Mouse (Mus musculus): ENCODE results near the gene Fam160b1. TPM values are rescaled to one million over a fixed set of nuclear protein-coding genes. Genes with fewer than 3 reads are reported as not detected.

Fam160b1 gene
- 10 to 100 TPM; 21.0 to 21.7 TPM for total RNA-seq (2021)
- long read RNA-seq, experiment 1, full-length matches to known transcripts, result 6 of 9 reads
- long read RNA-seq, experiment 1, partial matches to known transcripts, result 0 of 9 reads
- long read RNA-seq, experiment 1, other reads (novel, unspliced or antisense), result 3 of 9 reads
- long read RNA-seq, experiment 2, full-length matches to known transcripts, result 6 of 11 reads
- long read RNA-seq, experiment 2, partial matches to known transcripts, result 0 of 11 reads
- long read RNA-seq, experiment 2, other reads (novel, unspliced or antisense), result 5 of 11 reads

DNA sequence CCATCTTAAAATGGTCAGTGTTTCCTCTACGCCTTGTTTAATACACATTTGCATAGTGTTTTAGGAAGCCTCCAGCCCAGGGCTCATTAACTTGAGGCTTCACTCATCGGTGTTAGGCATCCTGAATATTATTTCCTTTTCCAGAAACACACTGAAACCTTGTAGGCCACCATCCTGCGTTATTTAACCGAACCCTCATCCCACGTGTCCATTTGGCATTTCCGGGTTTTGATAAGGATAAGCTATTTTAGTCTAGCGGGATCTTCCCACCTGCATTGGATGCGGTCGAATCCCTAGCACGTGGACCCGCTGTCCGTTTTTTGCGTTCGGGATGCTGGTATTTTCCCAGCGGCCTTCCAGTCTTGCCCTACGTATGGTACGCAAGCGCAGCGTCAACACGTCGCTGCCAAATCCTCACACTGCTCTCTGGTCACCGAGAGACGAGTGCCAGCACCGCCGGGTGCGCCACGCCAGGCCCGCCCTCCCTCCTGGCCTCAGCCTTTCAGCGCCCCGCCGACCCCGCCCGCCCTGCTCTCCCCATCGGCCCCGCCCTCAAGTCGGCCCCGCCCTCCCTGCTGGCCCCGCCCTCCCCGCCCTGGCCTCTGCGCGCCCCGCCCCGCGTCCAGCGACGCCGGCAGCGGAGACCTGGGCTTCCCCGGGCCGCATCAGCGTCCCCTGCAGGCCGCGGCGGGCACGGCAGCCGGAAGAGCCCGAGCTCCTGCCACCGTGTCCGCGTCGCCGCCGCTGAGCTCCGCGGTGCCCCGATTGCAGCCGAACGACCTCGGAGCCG, at the start of gene Fam160b1:
Fam160b1 (plus strand) TSS at position 340 of the 790 bp plus-strand sequence.
- DNase-seq (ENCODE audit: low spot score in 2 of 2), result peak; percentile 92 to 93

DNA sequence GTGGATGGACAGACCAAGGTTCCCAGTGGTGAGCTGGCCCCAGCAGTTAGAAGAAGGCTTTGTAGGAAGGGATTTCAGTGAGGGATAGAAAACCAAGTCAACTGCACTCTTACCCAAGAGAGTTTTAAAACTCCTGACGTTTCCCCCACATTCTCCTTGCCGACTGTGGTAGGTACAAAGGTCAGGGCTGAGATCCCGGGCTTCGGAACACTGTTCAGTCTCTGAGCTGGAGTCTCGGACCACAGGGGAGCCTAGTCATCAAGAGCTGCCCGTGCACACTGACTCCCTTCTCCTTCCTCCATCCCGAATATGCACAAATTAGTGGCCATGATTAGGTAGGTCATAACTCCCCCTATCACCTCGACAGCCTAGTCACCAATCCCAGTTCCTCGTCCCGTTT, 47.3 kb upstream of the Fam160b1 start:
- DNase-seq (ENCODE audit: low spot score in 2 of 2), result no peak

DNA sequence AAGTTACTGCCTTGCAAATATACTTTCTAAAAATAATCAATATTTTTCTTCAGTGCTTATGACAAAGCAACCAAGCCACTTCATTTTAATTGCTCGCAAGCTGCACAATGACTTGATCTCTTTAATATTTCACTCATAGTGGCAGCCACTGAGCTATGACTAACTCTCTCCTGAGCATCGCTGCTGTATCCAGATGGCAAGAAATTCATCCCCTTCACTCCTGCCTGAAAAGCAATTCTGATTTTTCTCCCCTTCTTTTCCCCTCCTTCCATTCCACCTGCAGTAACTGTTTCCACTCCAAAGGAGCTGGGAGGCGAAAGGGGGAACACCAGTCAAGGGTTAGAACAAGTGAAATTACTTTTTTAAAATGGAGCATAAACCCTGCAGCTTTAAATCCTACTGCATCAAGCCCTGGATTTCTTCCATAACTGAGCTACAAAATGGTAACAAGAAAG, 46.6 kb upstream of the Fam160b1 start:
- DNase-seq (ENCODE audit: low spot score in 2 of 2), result peak in 1 of 2 experiments; percentile 20

DNA sequence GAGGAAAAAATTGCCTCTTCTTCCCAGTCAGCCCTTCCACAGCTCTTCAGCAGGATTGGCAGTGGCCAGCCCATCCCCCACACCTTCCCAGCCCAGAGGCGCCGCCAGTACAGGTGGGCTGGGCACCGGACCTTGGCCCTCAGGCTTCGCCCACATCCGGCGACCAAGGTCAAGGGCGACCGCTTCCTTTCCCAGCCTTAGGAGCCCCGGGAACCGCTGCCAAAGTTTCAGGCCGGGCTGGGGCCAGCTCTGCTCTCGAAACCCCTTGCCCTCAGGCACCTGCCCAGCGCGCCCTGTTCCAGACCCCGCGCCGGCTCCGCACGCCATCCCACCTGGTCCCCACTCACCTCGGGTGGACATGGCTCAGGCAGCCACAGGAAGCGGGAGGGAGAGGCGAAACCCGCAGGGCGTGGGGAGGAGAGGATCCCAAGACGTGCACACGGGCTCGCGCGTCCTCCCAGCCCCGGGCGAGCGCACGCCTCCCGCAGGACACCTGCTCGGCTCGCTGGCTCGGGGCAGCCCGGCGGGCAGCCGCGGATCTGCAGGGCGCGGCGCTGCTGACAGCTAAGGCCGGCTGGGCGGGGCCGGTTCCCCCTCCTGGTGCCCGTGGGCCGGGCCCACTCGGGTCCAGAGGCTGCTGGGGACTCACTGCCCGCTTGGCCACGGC, 46.0 kb upstream of the Fam160b1 start, which contains the start of gene Ablim1:
Ablim1 (minus strand) TSS at position 574 of the 667 bp plus-strand sequence.
- peak; percentile 29 to 39 for DNase-seq (ENCODE audit: low spot score in 2 of 2)

DNA sequence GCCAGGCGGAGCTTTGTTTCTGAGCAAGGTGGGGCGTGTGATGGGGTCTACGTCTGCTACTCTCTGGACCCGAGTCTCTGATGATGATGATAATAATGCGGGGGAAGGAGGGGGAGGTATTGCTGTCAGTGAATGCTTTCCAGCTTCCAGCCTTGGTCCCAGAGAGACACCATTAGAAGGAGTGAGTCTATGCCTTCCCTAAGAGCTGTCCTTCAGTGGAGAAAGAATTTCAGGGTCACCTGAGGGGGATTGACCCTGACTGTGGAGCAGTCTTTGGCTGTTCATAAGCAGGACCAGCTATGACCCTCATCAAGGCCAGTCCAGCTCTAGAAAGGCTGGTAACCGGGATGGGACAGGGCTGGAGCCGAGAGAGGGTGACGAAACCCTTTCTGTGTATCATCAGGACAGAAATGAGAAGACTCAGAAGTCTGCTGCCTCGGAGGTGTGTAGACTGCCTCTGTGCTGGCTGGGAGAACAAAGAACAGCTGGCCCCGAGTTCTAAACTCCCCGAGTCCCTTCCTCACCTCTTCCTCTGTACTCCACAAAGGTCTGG, 45.4 kb upstream of the Fam160b1 start:
- no peak for DNase-seq (ENCODE audit: low spot score in 2 of 2)

DNA sequence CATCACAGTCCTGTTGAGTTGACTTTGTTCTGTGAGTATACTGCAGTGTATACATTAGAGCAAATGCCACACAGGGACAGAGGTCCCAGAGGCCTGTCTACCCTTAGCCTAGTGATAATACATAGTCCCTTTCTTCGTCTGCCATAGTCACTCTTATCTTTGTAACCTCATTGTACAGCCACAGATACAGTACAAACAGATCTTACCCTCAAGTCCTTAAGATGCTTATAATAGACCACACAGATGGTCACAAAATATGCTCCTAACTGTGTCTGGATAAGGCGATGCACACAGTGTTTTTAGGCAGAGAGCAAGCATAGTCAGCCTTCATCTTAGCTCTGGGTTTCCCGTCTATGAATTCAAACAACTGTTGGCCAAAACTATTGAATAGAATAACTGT, 43.9 kb upstream of the Fam160b1 start:
- DNase-seq (ENCODE audit: low spot score in 2 of 2), result no peak

DNA sequence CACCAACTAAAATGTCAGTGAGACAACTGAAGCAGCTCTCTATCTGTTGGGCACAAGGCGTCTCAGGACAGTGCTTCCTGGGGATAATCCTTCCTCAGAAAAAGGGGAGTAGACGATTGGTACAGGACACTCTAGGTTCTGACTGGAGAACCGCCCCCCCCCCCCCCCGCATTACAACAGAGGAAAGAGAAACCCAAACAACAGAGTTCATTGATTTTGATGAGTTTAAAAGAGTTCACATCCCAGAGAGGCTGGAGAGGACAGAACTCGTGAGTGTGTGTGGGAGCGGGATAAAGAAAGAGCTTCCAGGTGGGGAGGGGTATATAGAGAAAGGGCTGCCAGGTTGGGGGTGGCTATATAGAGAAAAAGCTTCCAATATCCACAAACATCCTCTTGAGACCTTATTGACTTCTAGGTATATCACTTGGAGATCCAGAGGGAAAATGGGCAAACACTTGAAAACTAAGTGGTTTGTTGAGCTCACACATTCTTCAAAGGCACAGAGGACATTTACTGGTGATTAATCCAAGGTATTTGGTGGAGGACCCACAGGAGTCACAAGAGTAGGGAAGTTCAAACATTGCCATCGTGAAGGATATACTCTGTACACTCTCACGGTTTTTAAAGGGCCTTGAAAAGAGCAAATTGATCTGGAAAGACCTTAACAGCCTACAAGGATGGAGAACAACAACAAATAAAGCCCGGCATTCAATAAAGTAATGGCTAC, 39.7 kb upstream of the Fam160b1 start:
- no peak for DNase-seq (ENCODE audit: low spot score in 2 of 2)

DNA sequence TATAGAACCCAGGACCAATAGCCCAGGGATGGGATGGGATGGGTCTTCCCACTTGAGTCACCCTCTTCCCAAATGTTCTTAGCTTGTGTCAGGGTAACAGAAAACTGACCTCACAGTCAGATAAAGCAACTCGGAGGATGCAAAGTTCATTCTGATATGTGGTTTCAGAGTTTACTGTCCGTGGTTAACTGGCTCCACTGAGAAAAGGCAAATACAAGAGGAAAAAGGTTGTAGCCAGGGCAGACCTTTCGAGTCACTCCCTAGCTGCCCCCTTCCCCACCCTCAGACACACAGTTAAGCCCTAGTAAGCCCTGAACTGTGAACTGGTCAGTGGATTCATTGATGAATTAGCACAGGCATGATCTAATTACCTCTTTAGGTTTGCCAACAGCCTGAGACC, 38.6 kb upstream of the Fam160b1 start:
- DNase-seq (ENCODE audit: low spot score in 2 of 2), result no peak

DNA sequence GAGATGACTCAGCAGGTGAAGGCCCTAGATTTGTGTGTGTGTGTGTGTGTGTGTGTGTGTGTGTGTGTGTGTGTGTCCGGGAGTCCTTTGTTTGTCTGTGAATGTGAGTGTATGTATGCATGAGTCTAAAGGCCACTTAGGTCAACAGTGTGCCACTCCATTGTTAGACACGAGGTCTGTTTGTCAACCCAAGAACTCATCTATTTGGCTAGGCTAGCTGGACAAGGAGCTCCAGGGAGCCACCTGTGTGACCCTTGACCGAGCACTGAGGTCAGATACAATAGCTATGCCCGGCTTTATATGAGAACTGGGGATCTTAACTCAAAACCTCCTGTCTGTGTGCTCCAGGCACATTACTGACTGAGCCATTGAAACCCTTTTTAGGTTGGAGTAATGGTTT, 38.0 kb upstream of the Fam160b1 start:
- DNase-seq (ENCODE audit: low spot score in 2 of 2), result no peak

DNA sequence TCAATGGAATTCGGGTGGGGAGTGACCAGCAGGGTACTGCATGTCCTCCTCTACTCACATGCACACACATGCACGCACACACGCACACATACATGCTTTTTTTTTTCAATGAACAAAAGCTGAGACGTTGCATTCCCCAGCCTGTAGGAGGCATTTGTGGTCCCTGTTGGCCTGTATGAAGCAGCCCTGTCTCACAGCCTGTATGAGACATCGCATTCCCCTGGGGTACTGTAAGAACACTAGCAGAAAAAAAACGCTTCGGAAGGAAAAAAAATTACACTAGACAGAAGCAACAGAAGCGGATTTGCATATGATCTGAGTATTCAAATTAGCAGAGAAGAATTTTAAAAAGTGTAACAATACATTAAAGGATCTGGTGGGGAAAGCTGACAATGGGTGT, 37.4 kb upstream of the Fam160b1 start:
- no peak for DNase-seq (ENCODE audit: low spot score in 2 of 2)

DNA sequence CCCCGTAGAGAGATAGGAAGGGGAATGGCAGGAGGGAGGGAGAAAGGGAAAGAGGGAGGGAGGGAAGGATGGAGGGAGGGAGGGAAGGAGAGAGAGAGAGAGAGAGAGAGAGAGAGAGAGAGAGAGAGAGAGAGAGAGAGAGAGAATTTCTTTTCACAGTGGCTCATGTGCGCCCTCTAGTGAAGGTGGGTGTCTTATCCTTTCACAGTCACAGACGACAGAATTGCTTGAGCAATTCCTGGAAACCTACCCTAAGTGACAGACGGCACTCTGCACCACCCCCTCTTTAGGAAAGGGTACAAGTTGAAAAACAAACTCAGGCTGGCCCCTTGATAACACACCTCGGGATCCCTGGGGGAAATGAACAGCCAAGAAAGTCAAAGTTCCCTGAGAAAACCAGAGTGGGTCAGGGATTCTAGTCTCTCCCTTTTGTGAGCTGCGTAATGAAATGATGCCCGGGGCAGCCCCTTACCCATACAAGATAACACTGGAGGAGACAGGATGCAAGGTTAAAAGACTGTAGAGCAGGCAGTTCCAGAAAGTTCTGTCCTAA, 34.7 kb upstream of the Fam160b1 start:
- peak; percentile 70 to 76 for DNase-seq (ENCODE audit: low spot score in 2 of 2)

DNA sequence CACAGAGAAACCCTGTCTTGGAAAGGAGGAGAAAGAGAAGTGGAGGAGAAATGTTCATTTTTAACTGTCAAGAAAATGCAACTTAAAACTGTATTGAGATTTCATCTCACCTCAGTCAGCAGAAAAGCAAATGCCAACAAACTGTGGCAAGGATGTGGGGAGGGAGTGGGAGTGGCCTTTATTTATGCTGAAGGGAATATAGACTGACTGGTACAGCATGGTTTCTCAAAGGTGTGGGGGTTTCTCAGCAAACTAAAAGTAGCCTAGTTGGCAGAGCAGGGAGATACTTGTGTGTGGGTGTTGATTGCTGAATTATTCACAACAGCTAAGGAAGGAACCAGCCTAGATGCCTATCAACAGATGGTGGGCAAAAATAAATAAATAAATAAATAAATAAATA, 32.8 kb upstream of the Fam160b1 start:
- no peak for DNase-seq (ENCODE audit: low spot score in 2 of 2)

DNA sequence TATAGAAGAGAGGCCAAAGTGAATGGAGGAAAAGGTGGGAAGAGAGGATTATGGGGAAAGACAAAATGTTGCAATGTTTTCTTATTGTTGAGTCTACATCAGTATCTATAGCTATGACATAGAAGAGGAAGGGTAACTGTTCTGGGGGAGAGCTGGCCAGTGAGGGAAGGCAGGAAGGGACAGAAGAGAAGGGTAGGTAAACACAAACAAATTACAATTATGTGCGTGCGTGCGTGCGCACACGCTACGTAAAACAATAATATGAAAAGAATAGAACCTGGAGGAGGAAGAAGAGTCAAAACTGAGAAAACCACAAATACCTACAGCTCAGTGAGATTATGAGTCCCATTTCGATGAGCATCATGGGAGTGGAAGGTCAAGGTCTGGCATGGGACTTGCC, 32.2 kb upstream of the Fam160b1 start:
- no peak for DNase-seq (ENCODE audit: low spot score in 2 of 2)

DNA sequence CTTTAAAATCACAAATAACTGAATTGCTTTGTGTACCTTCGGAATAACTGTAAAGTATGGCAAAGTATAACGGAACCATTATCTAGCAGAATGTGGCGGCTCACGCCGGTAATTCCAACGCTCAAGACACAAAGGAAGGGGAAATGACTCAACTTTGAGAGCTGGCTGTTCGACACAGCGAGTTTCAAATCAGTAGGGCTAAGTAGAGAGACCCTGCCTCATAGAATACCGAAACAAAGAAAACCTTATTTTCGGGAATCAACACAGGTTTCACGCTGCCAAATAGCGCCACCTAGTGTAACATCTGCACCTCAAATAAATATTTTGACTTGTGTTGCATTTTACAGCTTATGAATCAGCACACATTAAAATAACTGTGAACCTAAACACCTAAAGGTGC, 31.7 kb upstream of the Fam160b1 start:
- peak in 1 of 2 experiments; percentile 48 for DNase-seq (ENCODE audit: low spot score in 2 of 2)

DNA sequence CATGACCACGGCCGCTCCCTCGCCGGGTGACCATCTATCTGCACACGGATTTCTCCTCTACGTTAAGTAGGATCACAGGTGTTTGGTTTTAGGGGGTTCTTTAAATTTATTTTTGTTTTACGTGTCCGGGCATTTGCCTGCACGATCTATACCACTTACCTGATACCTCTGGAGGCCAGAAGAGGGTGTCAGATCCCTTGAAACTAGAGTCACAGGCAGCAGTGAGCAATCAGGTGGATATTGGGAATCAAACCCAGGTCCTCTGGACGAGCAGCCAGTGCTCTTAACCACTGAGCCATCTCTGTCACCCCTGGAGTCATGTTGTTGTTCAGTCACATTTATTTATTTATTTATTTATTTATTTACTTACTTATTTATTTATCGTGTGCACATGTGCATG, 30.2 kb upstream of the Fam160b1 start:
- no peak for DNase-seq (ENCODE audit: low spot score in 2 of 2)

DNA sequence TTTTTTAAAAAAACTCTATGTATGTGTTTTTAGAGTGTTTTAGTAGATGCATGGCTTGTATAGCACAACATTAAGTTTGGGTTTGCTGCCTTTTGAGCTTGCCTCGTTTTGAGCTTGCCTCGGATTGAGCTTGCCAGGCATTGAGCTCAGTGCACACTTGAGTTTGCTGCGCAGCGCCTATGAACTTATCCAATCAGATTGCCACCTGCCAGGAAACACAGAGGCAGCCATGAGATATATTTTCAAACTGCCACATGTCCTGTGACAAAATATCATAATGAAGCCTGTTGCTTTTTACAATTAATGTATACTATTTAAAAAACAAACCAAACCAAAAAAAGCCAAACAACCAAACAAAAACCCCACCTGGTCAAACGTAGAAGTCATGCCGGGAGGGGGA, 29.2 kb upstream of the Fam160b1 start:
- no peak for DNase-seq (ENCODE audit: low spot score in 2 of 2)

DNA sequence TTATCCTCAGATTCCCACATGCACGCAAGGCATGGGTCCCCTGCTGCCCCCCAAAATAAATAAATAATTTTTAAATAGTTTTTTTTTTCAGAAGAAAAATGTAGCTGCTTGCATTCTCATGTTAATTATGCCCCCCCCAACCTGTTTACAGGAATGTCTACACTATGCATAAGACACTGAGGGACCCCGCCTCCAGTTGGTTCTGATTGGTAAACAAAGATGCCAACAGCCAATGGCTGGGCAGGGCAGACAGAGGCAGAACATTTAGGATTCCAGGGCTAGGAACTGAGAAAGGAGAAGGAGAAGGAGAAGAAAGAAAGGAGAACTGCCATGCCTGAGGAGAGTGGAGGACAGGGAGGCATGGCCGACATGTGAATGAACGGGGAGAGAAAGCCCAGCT, 27.1 kb upstream of the Fam160b1 start:
- no peak for DNase-seq (ENCODE audit: low spot score in 2 of 2)

DNA sequence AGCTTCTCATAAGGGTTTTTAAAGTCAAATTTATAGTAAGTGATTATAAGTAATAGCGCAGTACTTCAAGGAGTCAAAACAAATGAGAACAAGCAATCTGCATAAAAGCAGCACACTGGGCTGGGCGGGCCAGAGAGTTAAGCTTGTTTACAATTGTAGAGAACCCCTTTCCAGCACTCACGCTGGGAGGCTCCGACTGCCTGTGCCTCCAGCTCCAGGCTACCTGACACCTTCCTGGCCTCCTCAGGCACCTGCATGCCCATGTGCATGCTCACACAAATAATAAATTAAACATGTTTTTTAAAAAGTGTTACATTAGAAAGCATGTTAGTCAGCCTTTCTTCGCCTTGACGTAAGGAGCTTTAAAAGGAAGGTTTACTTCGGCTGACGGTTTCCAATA, 25.3 kb upstream of the Fam160b1 start:
- DNase-seq (ENCODE audit: low spot score in 2 of 2), result no peak

DNA sequence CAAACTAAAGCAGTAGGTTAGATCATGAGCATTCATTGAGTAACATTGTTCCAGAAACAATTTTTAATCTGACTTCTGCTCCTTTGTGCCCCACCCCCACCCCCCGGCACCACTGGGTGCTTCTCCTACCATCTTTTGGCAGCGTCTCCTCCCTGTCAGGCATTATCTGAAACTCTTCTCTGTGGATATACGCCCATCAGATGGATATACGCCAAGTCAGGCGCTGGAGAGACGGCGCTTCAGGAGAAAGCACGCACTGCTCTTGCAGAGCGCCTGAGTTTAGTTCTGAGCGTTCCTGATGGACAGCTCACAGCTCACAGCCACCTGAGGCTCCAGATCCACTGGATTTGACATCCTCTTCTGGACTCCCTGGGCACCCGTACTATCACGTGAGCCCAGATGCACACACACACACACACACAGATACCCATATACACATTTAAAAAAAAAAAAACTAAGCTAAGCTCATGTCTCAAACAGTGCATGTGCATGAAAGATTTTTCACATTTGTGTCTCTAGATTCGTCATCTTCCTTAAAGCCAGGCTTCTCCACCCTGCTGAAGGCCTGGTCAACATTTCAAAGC, 21.1 kb upstream of the Fam160b1 start:
- DNase-seq (ENCODE audit: low spot score in 2 of 2), result no peak
